Mouse (Mus musculus) brown adipose tissue, adult 24 weeks (tissue): ENCODE data around the gene Osbp2. TPM values are rescaled to one million over a fixed set of nuclear protein-coding genes. Genes with fewer than 3 reads are reported as not detected.
A peak's percentile ranks its signal among the peaks of the same experiment; 100 is the strongest.

ENCODE experiments used
- H3K27ac ChIP-seq: fragments of 200-500 bp; replicated peaks from 2 replicates; pipeline ENCODE4 v1.5.1; 2012; ENCODE audit warnings: low read depth, mild to moderate bottlenecking, low read length
- H3K4me1 ChIP-seq: fragments of 200-500 bp; 2 replicates; pipeline ENCODE4 v1.6.1; 2012; ENCODE audit warnings: low read length, mixed read lengths; ENCODE audit not compliant: control insufficient read depth, insufficient read depth, insufficient read length
- H3K4me3 ChIP-seq: fragments of 200-500 bp; 2 replicates; pipeline ENCODE4 v1.5.1; 2012; ENCODE audit warnings: low read depth, mild to moderate bottlenecking, low read length, moderate library complexity; ENCODE audit not compliant: insufficient read depth
- polyA plus RNA-seq: library from polyadenylated mRNA; stranded (reverse); fragments of >200 nt; gene quantifications from 2 replicates; pipeline ENCODE4 v1.2.4, GENCODE M21; 2012; ENCODE audit not compliant: missing spikeins, insufficient read depth, insufficient read length

Gene Osbp2
- polyA plus RNA-seq, 1 experiment, result 3.4 TPM

DNA sequence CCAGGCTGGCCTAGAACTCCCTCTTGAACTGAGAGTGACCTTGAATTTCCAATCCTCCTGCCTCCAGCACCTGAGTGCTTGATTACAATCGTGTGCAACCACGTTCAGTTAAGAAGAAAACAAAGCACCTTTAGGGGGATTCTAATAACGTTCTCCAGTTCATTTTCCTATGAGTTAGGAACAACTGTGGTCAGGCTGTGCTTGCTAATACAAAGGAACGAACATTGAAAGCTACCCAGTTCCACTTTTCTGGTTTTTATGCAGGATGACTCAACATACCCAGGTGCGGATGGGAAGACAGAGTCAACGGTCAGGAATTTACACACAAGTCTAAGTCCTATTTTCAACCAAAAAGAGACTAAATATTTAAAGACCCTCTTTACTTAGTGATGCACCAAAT lies 30.3 kb upstream of the Osbp2 start:
- H3K27ac ChIP-seq, result no peak overlapping the region
- 0 out of 2 replicates have a peak, but pooled peaks cover 4% of the 10 kb centered on the region for H3K4me1 ChIP-seq
- no peak overlapping the region for H3K4me3 ChIP-seq

DNA sequence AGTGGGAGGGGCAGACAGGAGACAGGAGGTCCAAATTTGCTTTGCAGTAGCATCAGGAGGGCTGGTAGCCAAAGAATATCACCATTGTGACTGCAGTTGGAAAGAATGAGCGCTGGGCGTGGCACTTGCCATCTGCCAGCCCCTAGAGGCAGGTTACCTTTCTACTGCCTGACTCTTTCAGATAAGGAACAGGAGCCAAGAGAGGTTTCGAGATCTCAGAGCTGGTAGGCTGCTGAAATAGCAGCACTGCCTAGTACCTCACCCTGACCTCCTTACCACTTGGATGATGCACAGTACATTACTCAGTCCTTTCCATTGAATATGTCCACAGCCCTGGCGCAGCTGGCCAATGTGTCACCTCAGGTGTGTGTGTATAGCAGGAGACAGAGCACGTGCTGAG lies 23.6 kb upstream of the Osbp2 start:
- Histone ChIP-seq H3K27ac (no peak overlapping the region), H3K4me3 (no peak overlapping the region), H3K4me1 (no peaks in the 10 kb centered on the region)

DNA sequence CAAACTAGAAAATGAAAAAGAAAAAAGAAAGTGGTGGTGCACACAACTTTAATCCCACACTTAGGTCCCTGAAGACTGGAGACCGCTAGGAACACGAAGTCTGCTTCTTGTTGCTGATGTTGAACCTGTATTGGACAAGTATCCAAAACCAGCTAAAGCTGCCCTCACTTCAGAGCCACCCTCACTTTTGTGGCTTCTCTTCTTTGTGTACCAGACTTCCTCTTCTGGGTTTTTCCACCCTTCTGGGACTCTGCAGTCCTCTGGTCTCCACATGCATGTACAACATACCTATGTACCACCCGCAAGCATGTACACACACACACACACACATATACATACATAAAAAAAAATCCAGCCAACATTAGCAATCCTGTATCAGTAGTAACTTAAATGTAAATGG lies 20.0 kb upstream of the Osbp2 start:
- Histone ChIP-seq H3K4me3 (no peak overlapping the region), H3K4me1 (no peaks in the 10 kb centered on the region), H3K27ac (no peak overlapping the region)

DNA sequence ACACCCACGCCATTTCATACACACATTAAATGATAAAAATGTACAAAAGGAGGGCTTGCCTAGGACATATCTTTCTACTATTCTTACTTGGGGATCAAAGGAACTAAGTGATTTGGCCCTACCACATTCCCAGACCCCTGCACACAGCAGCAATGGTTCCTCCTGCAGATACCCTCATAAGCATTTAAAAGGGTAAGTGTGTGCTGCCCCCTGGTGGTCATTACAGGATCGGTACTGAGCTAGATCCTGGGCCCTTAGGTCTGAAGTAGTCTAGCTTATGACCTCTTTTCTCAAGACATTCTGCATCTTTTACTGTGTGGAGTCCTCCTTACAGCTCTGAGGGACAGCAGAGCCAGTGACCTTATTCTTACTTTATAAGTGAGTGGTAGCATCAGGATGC lies 16.1 kb upstream of the Osbp2 start:
- Histone ChIP-seq H3K4me1 (no peaks in the 10 kb centered on the region), H3K27ac (no peak overlapping the region), H3K4me3 (no peak overlapping the region)

DNA sequence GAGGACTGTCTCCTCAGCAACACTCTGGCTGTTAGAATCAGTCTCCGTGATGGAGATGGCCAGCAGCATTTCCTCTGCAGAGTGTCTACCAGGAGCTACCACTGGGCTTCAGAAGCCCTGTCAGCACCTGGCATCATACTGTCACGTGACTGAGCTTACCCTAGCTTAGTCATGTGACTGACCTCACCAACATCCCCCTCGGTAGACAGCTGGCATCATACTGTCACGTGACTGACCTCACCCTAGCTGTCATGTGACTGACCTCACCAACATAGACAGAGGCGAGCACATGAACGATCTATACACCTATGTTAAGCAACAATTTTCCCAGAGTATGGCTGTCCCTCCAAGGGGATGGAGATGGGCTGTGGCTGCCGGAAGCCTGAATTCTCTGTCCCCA lies 15.0 kb upstream of the Osbp2 start:
- Histone ChIP-seq H3K4me1 (no peaks in the 10 kb centered on the region), H3K27ac (no peak overlapping the region), H3K4me3 (no peak overlapping the region)

DNA sequence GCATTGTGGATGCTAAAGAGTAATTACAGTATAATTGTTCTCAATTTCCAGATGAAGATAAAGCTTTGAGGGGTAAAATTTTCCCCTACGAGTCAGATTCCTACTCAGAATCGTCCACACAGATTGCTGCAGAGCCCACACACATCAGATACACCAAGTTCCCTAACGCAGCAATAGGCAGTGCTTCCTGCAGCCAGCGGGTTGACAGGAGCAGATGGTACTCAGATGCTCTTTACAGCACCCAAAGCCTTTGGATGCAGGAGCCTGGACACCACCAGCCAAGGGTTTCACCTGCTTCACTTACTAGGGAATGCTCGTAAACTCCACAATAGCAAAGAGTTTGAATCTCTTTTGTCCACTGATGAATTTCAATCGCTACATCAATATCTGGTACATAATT lies 12.7 kb upstream of the Osbp2 start:
- Histone ChIP-seq H3K4me3 (no peak overlapping the region), H3K4me1 (no peaks in the 10 kb centered on the region), H3K27ac (no peak overlapping the region)

DNA sequence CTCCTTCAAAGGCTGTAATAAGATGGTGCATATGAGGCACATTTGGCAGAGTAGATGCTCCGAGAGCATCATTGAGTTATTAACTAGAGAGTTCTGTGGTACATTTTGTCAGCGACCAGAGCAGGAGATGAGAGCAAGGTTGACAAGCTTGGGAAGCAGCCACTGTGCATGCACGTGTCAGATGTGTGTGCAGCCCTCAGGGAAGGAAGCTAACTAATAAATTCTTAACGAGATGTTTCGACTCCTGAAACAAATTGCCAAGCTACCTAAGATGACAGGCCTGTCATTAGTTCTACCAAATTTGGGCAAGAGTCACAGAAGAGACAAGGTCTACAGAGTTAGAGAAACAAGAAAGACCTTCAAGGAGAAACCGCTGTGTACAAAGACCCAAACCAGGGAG lies 640 bp upstream of the Osbp2 start:
- no peak overlapping the region for H3K27ac ChIP-seq
- peak overlapping the region; percentile 56 for H3K4me3 ChIP-seq
- no peaks in the 10 kb centered on the region; the same call in 1 of the 2 replicates for H3K4me1 ChIP-seq

DNA sequence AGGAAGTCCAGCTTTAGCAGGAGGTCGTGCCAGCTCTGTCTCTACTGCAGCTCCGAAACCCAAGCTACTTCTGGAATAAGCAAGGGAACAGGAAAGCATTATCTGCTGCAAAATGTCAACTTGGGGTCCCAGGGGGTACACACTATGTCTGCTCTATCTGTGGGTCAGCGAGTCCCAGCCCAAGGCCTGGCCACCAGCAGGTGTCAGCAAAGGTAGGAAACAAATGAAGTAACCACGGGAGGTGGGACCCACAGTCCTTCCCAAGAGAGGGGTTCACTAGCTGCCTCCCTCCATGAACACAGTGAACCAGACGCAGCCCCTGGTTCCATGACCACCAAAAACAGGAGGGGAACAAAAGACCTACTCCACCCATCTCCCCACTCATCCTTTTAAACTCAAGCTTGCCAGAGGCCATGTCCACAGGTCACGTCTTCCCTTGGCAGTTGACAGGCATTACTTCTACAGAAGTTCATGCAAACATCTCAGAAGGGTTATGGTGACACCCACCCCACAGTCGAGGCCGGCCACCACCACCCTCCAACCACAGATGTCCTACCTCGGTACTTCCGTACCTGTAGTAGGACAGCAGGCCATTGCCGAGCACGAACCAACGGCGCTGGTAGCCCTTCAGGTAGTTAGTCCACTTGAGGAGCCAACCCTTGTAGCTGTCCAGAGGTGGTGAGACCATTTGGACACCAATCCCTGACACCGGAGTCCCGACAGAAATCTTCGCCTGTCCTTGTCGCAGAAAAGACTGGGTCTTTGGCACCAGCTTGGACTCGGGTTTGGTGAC lies 846 bp downstream of the Osbp2 start:
- Histone ChIP-seq H3K4me3 (peak overlapping the region; percentile 60; the same call in 1 of the 2 replicates), H3K4me1 (no peaks in the 10 kb centered on the region; the same call in 1 of the 2 replicates), H3K27ac (no peak overlapping the region)

DNA sequence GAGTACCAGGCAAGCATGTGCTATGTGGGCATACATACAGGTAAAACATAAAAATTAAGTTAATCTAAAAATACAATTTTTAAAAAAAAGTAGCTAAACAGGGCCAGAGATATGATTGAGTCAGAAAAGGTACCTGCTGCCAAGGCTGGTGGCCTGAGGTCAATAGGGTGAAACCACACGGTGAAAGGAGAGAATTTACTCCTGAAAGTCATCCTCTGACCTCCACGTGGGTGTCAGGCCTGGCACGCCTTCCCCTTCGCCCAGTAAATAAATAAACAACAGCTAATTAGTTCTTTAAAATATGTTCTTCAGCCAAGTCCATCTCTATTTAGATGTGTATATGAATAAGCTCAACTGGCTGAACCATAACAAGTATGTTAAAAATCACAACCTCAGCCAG lies 3.3 kb downstream of the Osbp2 start:
- H3K4me3 ChIP-seq, result no peak overlapping the region
- no peak overlapping the region for H3K27ac ChIP-seq
- H3K4me1 ChIP-seq, result no peaks in the 10 kb centered on the region; the same call in 1 of the 2 replicates

DNA sequence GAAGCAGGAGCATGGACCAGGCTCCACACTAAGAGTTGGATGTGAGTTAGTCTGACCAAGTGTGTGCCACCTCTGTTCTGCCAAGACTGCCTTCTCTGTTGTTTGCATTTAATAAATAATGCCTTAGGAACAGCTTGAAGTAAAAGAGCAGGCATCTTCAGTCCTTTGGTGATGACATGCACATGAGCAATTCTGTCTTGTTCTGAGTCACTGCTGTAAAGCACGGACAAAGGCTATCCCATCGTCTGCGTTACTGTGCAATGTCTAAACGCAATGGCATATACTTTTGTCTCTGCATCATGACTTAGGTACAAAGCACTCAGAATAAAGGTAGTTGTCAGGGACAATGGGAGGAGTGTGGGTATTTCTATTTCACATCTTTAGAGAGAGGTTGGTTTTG lies 3.9 kb downstream of the Osbp2 start:
- no peak overlapping the region for H3K27ac ChIP-seq
- H3K4me3 ChIP-seq, result no peak overlapping the region
- H3K4me1 ChIP-seq, result no peaks in the 10 kb centered on the region; the same call in 1 of the 2 replicates

DNA sequence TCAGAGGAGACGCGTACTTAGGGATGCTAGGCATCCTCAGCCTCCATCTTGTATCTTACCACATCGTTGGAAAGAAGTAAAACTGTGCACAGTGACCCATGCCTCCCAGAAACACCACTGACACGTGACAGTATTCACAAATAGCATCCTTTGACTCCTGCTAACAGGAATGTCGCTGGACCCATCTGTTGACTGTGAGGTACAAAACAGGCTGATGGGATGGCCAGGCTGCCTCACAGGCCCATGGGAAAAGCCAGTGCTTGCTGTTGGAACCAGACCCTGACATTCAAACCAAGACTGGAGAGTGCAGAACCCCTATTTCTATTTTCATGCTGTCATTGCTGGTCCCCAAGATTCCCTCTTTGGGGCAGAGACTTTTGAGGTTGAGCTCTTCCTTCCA lies 5.8 kb downstream of the Osbp2 start:
- no peak overlapping the region for H3K27ac ChIP-seq
- H3K4me1 ChIP-seq, result no peaks in the 10 kb centered on the region
- no peak overlapping the region for H3K4me3 ChIP-seq

DNA sequence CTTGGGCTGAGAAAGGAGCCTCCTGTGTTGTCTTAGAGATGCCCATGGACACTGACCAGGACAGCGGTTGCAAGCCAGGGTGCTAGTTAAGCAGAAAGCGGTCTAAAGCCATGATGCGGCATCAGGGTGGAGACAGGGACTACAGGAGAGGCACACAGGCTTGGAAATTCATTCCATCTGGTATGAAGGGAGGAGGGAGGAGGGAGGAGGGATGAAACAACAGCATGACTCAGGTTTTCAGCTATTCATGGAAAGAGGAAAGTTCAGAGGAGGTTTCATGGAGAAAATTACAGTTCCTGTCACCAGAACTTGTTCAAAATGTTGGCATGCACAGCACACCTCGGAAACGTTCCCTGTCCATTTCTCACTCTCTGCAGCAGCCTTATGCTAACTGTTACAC lies 7.9 kb downstream of the Osbp2 start:
- Histone ChIP-seq H3K4me3 (no peak overlapping the region), H3K27ac (no peak overlapping the region), H3K4me1 (no peaks in the 10 kb centered on the region)

DNA sequence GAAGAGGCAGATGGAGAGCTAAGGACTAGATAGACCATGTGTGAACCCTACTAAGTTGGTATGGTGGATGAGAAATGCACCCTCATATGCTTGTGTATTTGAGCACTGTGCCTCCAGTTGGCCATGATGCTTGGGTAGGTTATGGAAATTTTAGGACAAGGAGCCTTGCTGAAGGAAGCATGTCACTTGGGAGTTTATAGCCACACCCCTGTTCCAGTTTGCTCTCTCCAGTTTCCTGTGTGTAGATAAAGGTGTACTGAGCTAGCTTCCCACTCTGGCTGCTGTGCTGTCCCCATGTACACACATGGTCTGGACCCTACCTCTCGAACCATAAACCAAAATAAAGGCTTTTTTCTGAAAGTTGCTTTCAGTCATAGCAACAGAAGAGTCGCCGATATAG lies 9.5 kb downstream of the Osbp2 start:
- Histone ChIP-seq H3K4me1 (no peaks in the 10 kb centered on the region), H3K27ac (no peak overlapping the region), H3K4me3 (no peak overlapping the region)

DNA sequence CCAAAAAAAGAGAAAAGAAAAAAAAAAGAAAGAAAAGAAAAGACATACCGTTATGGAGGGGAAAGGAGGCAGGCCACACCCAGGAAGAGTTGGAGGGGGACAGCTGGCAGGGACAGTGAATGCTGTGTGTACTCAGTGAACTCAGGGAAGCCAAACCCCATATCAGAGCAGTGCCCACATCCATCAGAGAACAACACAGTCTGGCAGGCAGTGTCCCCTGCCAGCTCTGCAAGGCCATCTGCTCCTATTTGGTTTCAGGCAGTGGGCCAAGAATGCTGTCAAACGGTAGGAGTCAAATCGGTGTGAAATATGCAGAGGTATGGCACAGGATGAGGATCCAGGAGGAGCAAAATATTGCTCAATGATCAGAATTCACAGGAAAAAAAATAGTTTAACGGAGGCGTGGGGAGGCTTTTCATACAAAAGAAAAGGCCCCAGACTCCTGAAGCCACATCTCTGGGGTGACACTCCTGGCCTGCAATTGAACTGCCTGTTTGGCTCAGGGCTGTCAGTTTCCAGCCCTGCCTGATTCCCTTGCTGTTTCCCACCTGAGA lies 10.1 kb downstream of the Osbp2 start:
- Histone ChIP-seq H3K4me3 (no peak overlapping the region), H3K27ac (no peak overlapping the region), H3K4me1 (no peaks in the 10 kb centered on the region)

DNA sequence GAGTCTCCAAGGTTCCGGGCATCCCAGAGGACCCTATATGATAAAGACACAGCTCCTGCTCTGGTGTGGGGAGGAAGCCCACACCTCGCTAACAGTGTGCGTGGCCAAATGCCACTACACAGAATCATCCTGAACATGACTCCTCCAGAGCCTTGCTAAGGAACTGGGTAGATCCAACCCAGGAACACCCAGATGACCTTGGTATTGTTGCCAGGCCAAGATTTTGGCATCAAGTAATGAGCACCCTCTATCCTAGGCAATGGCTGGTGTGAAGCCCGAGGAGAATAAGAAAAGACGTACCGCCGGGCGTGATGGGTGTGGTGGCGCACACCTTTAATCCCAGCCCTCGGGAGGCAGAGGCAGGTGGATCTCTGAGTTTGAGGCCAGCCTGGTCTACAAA lies 10.7 kb downstream of the Osbp2 start:
- Histone ChIP-seq H3K4me3 (no peak overlapping the region), H3K4me1 (no peaks in the 10 kb centered on the region), H3K27ac (no peak overlapping the region)

DNA sequence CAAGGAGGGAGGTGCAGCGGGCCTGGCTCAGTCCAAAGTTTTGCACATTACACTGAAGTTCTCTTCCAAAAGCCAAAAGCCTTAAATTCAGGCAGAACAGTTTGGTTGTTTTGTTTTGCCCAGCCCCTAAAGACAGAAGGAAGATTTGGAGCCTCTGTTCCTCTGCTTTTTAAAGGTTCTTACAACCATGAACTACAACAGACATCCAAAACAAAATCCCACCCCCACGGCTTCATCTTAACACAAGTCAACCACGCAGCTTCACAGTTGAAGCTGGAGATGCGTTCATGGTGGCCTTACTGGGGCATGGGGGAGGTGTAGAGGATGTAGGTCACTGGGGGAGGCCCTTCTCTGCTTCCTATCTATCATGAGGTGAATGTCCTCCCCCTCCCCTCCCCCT lies 11.8 kb downstream of the Osbp2 start:
- no peak overlapping the region for H3K4me3 ChIP-seq

More for the DNA sequence above, 11.8 kb downstream of the Osbp2 start:
- Histone ChIP-seq H3K27ac (no peak overlapping the region), H3K4me1 (no peaks in the 10 kb centered on the region)
